Mouse (Mus musculus) heart, postnatal 25 days (tissue): ENCODE measurements around the gene 2610507B11Rik. TPM values are rescaled to one million over a fixed set of nuclear protein-coding genes. Genes with fewer than 3 reads are reported as not detected.
"Not testable (repeated sequence)": the region's sequence is repeated elsewhere in the genome, so short reads cannot be mapped to it uniquely, and the experiment has no call there.

Experiments
- DNase-seq: peaks from one replicate; pipeline ENCODE4 v3.0.0; 2022; ENCODE audit warnings: low spot score
- intact Hi-C: fragments of 180-260 bp; cut with DNase I; formaldehyde crosslinking; loops from one replicate; pipeline ENCODE4 v1.15.1; 2025
- total RNA-seq, 2 experiments: library from RNA; stranded (reverse); gene quantifications; 2 replicates each; pipeline ENCODE4 v1.2.3; 2021

Gene 2610507B11Rik
- 100 to 1,000 TPM; 190 to 210 TPM for total RNA-seq

DNA sequence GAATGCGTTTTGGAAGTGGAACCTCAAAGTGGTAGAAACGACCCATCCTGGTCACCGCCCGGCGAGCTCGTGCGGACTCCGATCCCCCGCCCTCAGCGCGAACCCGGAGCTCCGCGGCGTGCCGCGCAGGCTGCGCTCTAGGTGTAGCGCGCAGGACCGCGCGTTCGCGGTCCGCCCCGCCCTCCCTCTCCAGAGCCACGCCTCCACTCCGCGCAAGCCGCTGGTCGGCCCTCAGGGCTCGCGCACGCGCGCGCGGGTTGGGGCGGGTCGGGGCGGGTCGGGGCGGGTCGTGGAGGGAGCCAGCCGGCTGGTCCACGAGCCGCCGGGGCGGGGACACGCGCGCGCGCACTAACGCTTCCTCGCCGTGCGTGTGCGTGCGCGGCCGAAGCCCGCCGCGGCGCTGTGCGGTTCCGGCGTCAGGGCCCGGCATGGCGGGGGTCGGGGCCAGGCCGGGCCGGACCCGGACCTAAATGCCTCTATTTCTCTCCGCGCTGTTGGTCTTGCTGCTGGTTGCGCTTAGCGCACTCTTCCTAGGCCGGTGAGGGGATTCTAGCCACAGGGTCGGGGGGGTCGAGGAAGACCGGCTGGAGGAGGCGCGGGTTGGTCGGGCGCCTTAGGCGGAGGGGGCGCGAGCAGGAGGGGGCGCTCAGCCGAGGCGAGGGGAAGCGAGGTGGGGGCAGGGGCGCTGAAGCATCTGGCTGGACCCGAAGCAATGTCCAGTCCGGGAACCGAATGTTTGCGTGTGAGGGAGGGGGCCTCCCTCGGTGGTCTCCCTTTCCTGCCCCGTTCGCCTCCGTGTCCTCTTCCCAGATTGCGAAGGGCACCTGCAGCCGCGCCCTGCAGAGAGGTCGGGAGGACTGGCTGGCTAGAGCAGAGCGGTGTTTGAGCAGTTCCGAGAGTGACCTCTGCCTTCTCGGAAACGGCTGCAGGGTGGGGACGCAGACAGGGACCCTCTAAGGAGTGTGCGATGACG lies at the start of gene 2610507B11Rik:
Gene 2610507B11Rik (plus strand): TSS at position 373 of the 973 bp plus-strand sequence.
- intact Hi-C loops = no loop called here
- DNase-seq = peak; percentile 89

DNA sequence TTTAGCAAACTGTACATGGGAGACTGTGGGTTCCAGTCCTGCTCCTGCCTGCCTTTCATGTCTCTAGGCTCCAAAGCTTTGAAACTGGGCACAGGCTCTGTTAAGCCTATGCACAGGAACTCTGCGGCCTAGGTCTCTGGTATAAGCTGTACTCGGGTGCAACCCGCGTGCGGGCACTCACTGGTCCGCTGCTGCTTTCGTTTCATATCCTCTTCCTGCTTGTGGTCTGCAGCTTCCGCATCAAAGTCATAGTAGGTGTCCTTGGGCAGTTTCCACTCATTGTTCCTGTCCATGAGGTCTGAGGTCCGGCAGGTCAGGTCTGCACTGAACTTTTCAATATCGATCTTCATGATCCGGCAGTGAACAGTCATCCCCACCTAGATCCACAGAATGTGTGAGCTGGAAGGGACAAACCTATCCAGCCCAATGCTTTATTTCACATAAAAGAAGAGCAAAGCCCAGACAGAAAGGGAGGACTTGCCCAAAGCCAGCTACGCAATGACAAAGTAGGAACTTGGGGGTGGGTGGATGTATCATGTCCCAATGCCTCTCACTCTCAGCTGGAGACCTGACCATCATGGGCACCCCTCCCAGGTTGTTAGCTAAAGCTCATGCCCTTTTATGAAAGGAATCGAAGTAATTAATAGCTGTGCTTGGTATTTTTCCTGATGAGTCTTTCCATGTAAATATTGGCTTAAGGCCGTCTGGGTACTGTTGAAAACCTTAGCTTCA lies 48.3 kb upstream of the 2610507B11Rik start:
- intact Hi-C loops = no loop called here
- no peak for DNase-seq

DNA sequence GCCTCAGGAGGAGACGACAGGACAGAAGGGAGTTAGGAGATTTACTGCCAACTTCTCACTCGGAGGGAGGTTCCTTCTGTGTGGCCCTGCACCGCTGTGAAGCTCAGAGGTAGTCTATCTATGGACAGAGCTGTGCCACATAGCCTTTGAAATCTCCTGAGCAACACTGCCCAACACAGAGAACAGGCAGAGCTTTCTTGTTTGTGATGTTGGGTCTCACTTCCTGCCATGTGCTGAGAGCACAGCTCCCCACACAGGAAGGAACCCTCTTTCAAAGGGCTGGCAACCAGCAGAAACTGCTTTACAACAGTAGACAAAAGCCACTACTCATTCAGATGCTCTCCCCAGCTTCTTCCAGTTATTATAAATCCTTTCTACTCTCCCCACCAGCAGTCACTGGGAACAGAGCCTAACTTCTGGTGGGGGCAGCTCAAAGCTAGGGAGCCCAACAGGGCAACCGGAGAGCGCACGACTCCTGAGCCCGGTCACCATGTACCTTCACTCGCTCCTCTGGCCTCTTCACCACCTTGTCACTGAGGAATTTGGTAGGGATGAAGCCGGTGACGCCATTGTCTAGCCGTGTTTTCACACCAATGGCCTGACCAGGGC lies 45.7 kb upstream of the 2610507B11Rik start:
- no peak for DNase-seq
- intact Hi-C loops = no loop called here

DNA sequence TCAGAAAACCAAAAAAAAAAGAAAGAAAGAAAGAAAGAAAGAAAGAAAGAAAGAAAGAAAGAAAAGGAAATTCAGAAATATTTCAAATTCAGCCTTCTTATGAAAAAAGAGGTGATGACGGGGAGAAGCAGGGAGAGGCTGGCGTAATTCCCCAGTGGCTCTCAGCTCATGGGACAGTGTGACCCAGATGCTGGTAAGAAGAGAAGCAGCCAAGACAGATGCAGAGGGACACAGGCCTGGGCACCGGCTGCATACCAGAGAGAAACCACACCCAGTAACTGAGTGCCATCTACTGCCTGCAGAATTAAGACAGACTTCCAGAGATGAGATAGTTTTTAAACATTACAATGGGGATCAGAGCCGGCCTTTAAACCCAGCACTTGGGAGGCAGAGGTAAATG lies 38.0 kb upstream of the 2610507B11Rik start:
- intact Hi-C loops = no loop called here
- no peak for DNase-seq

GRCm38 (mm10) chr11:78231518-78231917 lies 30.0 kb upstream of the 2610507B11Rik start:
- DNase-seq = no peak
- intact Hi-C loops = no loop called here

GRCm38 (mm10) chr11:78240193-78240857 lies 21.2 kb upstream of the 2610507B11Rik start:
- no peak for DNase-seq
- intact Hi-C loops = no loop called here

GRCm38 (mm10) chr11:78245261-78245626 lies 16.3 kb upstream of the 2610507B11Rik start:
- intact Hi-C loops = no loop called here
- DNase-seq = no peak

DNA sequence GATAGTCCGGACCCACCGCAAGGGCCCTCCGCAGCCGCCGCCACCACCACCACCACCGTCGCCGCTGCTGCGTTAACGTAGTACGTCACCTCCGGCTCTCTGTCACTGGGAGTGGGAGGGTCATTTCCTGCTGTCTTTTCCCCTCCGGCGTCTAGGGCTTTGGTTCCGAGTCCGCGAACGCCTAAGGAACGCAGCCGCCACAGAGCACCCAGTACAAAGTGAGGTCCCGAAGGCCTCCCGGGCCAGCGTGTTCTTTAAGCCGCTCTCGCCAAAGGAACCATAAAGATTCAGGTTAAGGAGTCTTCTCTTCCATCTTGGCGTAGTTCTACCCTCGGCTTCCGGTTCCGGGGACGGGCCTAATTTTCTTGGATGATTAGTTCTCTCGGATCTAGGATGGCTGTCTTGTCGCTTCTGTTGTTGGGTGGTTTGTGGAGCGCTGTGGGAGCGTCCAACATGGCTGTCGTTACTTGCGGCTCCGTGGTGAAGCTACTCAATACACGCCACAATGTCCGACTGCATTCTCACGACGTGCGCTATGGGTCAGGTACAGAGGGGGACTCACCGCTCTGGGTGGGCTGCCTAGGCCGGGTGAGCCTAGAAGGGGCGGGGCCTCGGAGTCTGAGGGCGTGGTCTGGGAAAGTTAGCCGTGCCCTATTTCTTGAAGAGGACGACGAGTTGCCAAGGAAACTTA lies 15.8 kb upstream of the 2610507B11Rik start, which contains the start of the genes Sdf2 and Supt6:
Gene Sdf2 (plus strand): TSS at position 120 of the 691 bp plus-strand sequence.
Gene Supt6 (minus strand): TSS at position 361 of the 691 bp plus-strand sequence.
- intact Hi-C loops = no loop called here

GRCm38 (mm10) chr11:78246318-78247011 lies 15.1 kb upstream of the 2610507B11Rik start:
- DNase-seq = no peak
- intact Hi-C loops = no loop called here

More for the DNA sequence above, 15.8 kb upstream of the 2610507B11Rik start, which contains the start of the genes Sdf2 and Supt6:
- peak; percentile 82 for DNase-seq

GRCm38 (mm10) chr11:78247012-78247348 lies 14.6 kb upstream of the 2610507B11Rik start:
- intact Hi-C loops = no loop called here
- DNase-seq = no peak

GRCm38 (mm10) chr11:78247727-78248140 lies 13.8 kb upstream of the 2610507B11Rik start:
- DNase-seq = no peak
- intact Hi-C loops = no loop called here

DNA sequence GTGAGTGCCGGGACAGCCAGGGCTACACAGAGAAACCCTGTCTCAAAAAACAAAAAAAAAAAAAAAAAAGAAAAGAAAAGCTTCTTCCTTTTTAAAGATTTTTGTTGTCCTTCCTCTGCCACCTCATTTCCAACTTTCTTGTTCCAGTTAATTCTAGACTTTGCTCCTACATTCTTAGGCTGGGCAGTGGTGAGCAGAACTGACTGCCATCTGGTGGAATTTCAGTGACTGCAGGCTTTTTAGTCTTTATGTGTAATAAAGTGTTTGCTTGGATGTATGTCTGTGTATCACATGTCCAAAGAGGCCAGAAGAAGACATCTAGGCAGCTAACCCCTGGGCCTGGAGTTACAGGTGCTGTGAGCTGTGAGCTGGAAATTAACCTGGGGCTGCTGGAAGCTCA lies 4.9 kb upstream of the 2610507B11Rik start:
- no peak for DNase-seq
- intact Hi-C loops = no loop called here

GRCm38 (mm10) chr11:78260489-78261258 lies 878 bp upstream of the 2610507B11Rik start:
- intact Hi-C loops = no loop called here
- no peak for DNase-seq

DNA sequence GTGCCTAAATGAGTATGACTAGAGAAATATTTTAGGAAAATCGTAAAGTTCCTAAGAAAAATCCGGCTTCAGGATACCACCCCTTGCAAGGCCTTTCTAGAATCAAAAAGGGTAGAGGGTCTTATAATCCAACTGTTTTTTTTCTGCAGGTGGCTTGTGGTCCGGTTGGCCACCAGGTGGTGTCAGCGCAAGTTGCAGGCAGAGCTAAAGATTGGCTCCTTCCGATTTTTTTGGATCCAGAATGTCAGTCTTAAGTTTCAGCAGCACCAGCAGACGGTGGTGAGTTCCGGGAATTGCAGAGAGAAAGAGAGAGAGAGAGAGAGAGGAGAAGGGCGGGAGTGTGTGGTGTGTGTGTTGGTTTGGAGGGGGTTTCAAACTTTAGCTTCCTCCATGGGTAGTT lies 998 bp downstream of the 2610507B11Rik start:
- intact Hi-C loops = no loop called here
- DNase-seq = no peak

DNA sequence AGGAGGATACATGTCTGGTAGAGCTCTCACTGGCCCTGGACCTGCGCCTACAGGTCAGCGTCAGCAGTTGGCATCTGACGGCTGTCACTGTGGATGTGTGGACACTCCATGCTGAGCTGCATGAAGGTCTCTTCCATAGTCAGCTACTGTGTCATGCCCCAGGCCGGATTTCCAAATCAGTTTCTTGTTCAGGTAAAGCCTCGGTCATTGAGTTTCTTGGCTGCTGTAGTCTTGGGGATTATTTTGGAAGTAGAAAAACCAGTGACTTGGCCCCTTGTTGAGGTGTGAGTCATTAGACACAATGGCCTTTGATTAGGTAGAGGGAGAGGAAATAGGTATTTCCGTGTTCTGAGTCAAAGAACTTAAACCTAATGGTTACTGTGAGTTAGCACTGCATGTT lies 4.0 kb downstream of the 2610507B11Rik start:
- DNase-seq = no peak
- intact Hi-C loops = no loop called here

- no peak for DNase-seq
- intact Hi-C loops = no loop called here
Measured at GRCm38 (mm10) chr11:78271986-78272385, 10.4 kb downstream of the 2610507B11Rik start.

- intact Hi-C loops = no loop called here
- DNase-seq = no peak
Measured at GRCm38 (mm10) chr11:78275596-78275995, 14.0 kb downstream of the 2610507B11Rik start.

DNA sequence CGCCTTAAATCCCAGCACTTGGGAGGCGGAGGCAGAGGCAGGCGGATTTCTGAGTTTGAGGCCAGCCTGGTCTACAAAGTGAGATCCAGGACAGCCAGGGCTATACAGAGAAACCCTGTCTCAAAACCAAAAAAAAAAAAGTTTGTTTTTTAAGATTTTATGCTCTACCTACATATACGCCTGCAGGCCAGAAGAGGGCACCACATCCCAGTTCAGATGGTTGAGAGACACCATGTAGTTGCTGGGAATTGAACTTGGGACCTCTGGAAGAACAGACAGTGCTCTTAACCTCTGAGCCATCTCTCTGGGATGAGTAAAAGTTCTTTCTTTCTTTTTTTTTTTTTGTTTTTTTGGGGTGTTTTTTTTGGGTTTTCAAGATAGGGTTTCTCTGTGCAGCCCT lies 14.6 kb downstream of the 2610507B11Rik start:
- DNase-seq, intact Hi-C loops: not testable (repeated sequence)
